Mouse (Mus musculus): ENCODE data around the gene Npb. TPM values are rescaled to one million over a fixed set of nuclear protein-coding genes. Genes with fewer than 3 reads are reported as not detected.
"Not testable (repeated sequence)": the region's sequence is repeated elsewhere in the genome, so short reads cannot be mapped to it uniquely, and the experiment has no call there.

The Npb gene
- total and polyA plus RNA-seq, 2 experiments from 2014 or later: 1.3 TPM; not detected in 1

- Histone ChIP-seq H3K4me1 (ENCODE audit: insufficient read depth, low read length) (peaks cover 5% of the 10 kb centered on the region), H3K4me3 (ENCODE audit: low read depth, low read length) (peak overlapping the region; percentile 96), H3K4me2 (ENCODE audit: low read depth, low read length, poor library complexity, severe bottlenecking) (peak overlapping the region; percentile 95), H3K9ac (replicated peaks; ENCODE audit: low read length, poor library complexity, severe bottlenecking) (peak overlapping the region; percentile 95), H3K27ac (ENCODE audit: low read depth, low read length) (peak overlapping the region; percentile 96), H3K36me3 (ENCODE audit: insufficient read depth, low read length) (peaks cover 39% of the 10 kb centered on the region), H3K27me3 (ENCODE audit: insufficient read depth, low read length) (no peaks in the 10 kb centered on the region), H3K9me3 (ENCODE audit: low read length) (no peaks in the 10 kb centered on the region)
- WGBS: 67% methylated on average over 8 of the region's 8 CpGs
- DNase-seq (ENCODE audit: low spot score) (no peak), ATAC-seq (ENCODE audit: low FRiP score) (no peak)
- TF ChIP-seq CTCF (IDR thresholded peaks at IDR 0.05): peak; percentile 64
Measured at GRCm38 (mm10) chr11:120582268-120582981, 25.9 kb upstream of the Npb start.

- not testable (repeated sequence) for H3K27ac ChIP-seq (ENCODE audit: low read depth, low read length)
Measured at GRCm38 (mm10) chr11:120582982-120583293, 25.3 kb upstream of the Npb start.

GRCm38 (mm10) chr11:120583937-120584336 is 24.3 kb upstream of the Npb start:
- 96% methylated on average over 1 of the region's 1 CpGs for WGBS
- Histone ChIP-seq H3K4me2 (ENCODE audit: low read depth, low read length, poor library complexity, severe bottlenecking) (no peak overlapping the region), H3K36me3 (ENCODE audit: insufficient read depth, low read length) (peaks cover 34% of the 10 kb centered on the region), H3K9ac (replicated peaks; ENCODE audit: low read length, poor library complexity, severe bottlenecking) (no peak overlapping the region), H3K9me3 (ENCODE audit: low read length) (no peaks in the 10 kb centered on the region), H3K4me1 (ENCODE audit: insufficient read depth, low read length) (peaks cover 5% of the 10 kb centered on the region), H3K27me3 (ENCODE audit: insufficient read depth, low read length) (no peaks in the 10 kb centered on the region), H3K27ac (ENCODE audit: low read depth, low read length) (no peak overlapping the region), H3K4me3 (ENCODE audit: low read depth, low read length) (no peak overlapping the region)
- no peak for TF ChIP-seq CTCF (IDR thresholded peaks at IDR 0.05)
- DNase-seq (ENCODE audit: low spot score) (no peak), ATAC-seq (ENCODE audit: low FRiP score) (no peak)

More at GRCm38 (mm10) chr11:120582982-120583293, 25.3 kb upstream of the Npb start:
- DNase-seq (ENCODE audit: low spot score); ATAC-seq (ENCODE audit: low FRiP score); H3K4me2 ChIP-seq (ENCODE audit: low read depth, low read length, poor library complexity, severe bottlenecking); H3K27me3 ChIP-seq (ENCODE audit: insufficient read depth, low read length); H3K9ac ChIP-seq (replicated peaks; ENCODE audit: low read length, poor library complexity, severe bottlenecking); H3K9me3 ChIP-seq (ENCODE audit: low read length); H3K4me3 ChIP-seq (ENCODE audit: low read depth, low read length); H3K4me1 ChIP-seq (ENCODE audit: insufficient read depth, low read length): not testable (repeated sequence)
- 88% methylated on average over 2 of the region's 2 CpGs for WGBS
- peaks cover 37% of the 10 kb centered on the region for H3K36me3 ChIP-seq (ENCODE audit: insufficient read depth, low read length)

- DNase-seq (ENCODE audit: low spot score): no peak
- Histone ChIP-seq H3K4me3 (ENCODE audit: low read depth, low read length) (no peak overlapping the region), H3K9me3 (ENCODE audit: low read length) (no peaks in the 10 kb centered on the region), H3K36me3 (ENCODE audit: insufficient read depth, low read length) (peaks cover 51% of the 10 kb centered on the region), H3K4me2 (ENCODE audit: low read depth, low read length, poor library complexity, severe bottlenecking) (no peak overlapping the region), H3K4me1 (ENCODE audit: insufficient read depth, low read length) (no peaks in the 10 kb centered on the region), H3K27ac (ENCODE audit: low read depth, low read length) (no peak overlapping the region), H3K27me3 (ENCODE audit: insufficient read depth, low read length) (no peaks in the 10 kb centered on the region), H3K9ac (replicated peaks; ENCODE audit: low read length, poor library complexity, severe bottlenecking) (no peak overlapping the region)
- no peak for ATAC-seq (ENCODE audit: low FRiP score)
- 94% methylated on average over 6 of the region's 6 CpGs for WGBS
- no peak for TF ChIP-seq CTCF (IDR thresholded peaks at IDR 0.05)
Measured at GRCm38 (mm10) chr11:120588531-120588930, 19.7 kb upstream of the Npb start.

GRCm38 (mm10) chr11:120597240-120598235 is 10.7 kb upstream of the Npb start:
- WGBS: 8% methylated on average over 66 of the region's 99 CpGs
- H3K27me3 ChIP-seq (ENCODE audit: insufficient read depth, low read length): no peaks in the 10 kb centered on the region
- peak overlapping the region; percentile 90 for H3K27ac ChIP-seq (ENCODE audit: low read depth, low read length)
- ATAC-seq (ENCODE audit: low FRiP score) (no peak; the same call in 1 of the 2 replicates), DNase-seq (ENCODE audit: low spot score) (no peak)
- peaks cover 33% of the 10 kb centered on the region for H3K36me3 ChIP-seq (ENCODE audit: insufficient read depth, low read length)
- H3K4me3 ChIP-seq (ENCODE audit: low read depth, low read length): peak overlapping the region; percentile 99
- H3K4me2 ChIP-seq (ENCODE audit: low read depth, low read length, poor library complexity, severe bottlenecking): peak overlapping the region; percentile 84
- TF ChIP-seq CTCF (IDR thresholded peaks at IDR 0.05): no peak
- H3K4me1 ChIP-seq (ENCODE audit: insufficient read depth, low read length): peaks cover 12% of the 10 kb centered on the region
- H3K9me3 ChIP-seq (ENCODE audit: low read length): no peaks in the 10 kb centered on the region
- H3K9ac ChIP-seq (replicated peaks; ENCODE audit: low read length, poor library complexity, severe bottlenecking): peak overlapping the region; percentile 97
